Mouse (Mus musculus) hindbrain, embryonic 15.5 days (tissue): ENCODE results near the gene Tor2a. TPM values are rescaled to one million over a fixed set of nuclear protein-coding genes. Genes with fewer than 3 reads are reported as not detected.

Experiments
- ATAC-seq: fragments of 200-750 bp; cut with Nextera tagmentation; 2 replicates; pipeline ENCODE4 v1.8.0; 2017; ENCODE audit warnings: low read depth, moderate number of reproducible peaks, moderate TSS enrichment; ENCODE audit not compliant: low FRiP score
- H3K27ac ChIP-seq: fragments of 300-500 bp; sonication (generic); replicated peaks from 2 replicates; pipeline ENCODE4 v1.5.1; 2015; ENCODE audit warnings: mild to moderate bottlenecking, inconsistent platforms
- H3K27me3 ChIP-seq: fragments of 300-500 bp; sonication (generic); 2 replicates; pipeline ENCODE4 v1.6.1; 2015; ENCODE audit warnings: control low read depth, inconsistent platforms
- H3K36me3 ChIP-seq: fragments of 300-500 bp; sonication (generic); 2 replicates; pipeline ENCODE4 v1.6.1; 2015; ENCODE audit warnings: control low read depth, inconsistent platforms
- H3K4me1 ChIP-seq: fragments of 300-500 bp; sonication (generic); replicated peaks from 2 replicates; pipeline ENCODE4 v1.6.1; 2015; ENCODE audit warnings: control low read depth, inconsistent platforms
- H3K4me2 ChIP-seq: fragments of 300-500 bp; sonication (generic); 2 replicates; pipeline ENCODE4 v1.6.1; 2015; ENCODE audit warnings: moderate library complexity, mild to moderate bottlenecking, inconsistent platforms
- H3K4me3 ChIP-seq: fragments of 300-500 bp; sonication (generic); 2 replicates; pipeline ENCODE4 v1.5.1; 2015; ENCODE audit warnings: mild to moderate bottlenecking, inconsistent platforms
- H3K9ac ChIP-seq: fragments of 300-500 bp; sonication (generic); 2 replicates; pipeline ENCODE4 v1.6.1; 2015; ENCODE audit warnings: inconsistent platforms
- H3K9me3 ChIP-seq: fragments of 300-500 bp; sonication (generic); 2 replicates; pipeline ENCODE4 v1.6.1; 2016; ENCODE audit warnings: control low read depth, inconsistent platforms
- WGBS: fragments of 180-500 bp; shearing (Covaris S2); methylation state at CpG from one replicate; pipeline ENCODE4 v1.1.7; 2015; 5-methylcytosine and 5-hydroxymethylcytosine counted together
- polyA plus RNA-seq: library from polyadenylated mRNA; unstranded; fragments of >200 nt; fragmentation: Nextera tagmentation; extraction: Ambion mirVana; gene quantifications from 2 replicates; pipeline ENCODE4 v1.2.1, GENCODE M21; 2015

Gene Tor2a
- polyA plus RNA-seq, 1 experiment from 2014 or later: 53.3 TPM

DNA sequence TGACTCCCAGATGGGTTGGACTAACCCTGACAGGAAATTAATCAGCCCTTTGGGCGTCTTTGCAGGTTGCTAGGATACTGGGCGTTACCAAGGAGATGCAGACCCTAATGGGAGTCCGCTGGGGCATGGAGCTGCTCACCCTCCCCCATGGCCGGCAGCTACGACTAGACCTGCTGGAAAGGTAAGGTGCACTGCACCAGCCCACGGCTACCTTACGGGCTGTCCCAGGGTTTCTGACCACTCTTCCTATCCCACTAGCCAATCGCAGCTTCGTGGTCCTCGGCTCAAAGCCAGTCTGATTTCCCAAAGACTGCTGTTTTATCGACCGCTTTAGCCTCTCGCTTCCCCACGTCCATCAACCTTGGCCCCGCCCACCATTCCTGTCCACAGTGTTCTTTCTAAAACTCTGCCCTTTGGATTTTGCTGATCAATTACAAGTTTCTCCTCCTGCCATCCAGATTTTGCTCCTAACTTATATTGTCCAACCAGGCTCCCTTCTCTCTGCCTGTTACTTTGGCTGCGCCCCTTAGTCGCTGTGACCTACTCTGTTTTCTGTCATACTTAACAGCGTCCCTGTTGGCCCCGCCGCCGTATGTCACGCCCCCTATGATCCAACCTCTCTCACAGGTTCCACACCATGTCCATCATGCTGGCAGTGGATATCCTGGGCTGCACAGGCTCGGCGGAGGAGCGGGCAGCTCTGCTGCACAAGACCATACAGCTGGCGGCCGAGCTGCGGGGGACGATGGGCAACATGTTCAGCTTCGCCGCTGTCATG lies 6.0 kb upstream of the Tor2a start:
- Histone ChIP-seq H3K36me3 (peaks cover 66% of the 10 kb centered on the region), H3K27me3 (no peaks in the 10 kb centered on the region), H3K9ac (no peak overlapping the region), H3K4me2 (peak overlapping the region; percentile 42), H3K4me1 (peaks cover 11% of the 10 kb centered on the region), H3K27ac (peak overlapping the region; percentile 43; the same call in 1 of the 2 replicates), H3K9me3 (no peaks in the 10 kb centered on the region), H3K4me3 (peak overlapping the region; percentile 23)
- peak; percentile 53; the same call in 1 of the 2 replicates for ATAC-seq
- 7% methylated on average over 31 of the region's 31 CpGs for WGBS

DNA sequence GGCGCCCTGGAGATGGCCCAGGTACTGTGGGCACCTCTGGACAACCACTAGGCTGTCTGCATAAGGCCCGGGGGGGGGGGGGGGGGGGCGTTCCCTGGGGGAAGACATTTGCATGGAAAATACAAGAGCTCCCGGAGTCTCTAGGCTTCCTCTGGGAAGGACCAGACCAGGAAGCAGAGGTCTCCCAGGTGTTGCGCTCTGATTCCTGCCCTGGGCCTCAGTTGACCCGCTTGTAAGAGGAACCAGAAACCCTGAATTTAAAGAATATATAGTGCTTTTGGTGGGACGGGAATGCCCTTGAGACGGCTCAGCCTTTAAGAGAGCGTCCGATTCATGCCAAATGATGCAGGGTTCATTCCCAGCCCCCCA lies 5.4 kb upstream of the Tor2a start:
- H3K4me2 ChIP-seq: peak overlapping the region; percentile 42
- no peaks in the 10 kb centered on the region for H3K27me3 ChIP-seq
- 20% methylated on average over 10 of the region's 10 CpGs for WGBS
- ATAC-seq: no peak
- 0 out of 2 replicates have a peak overlapping the region, but pooled peaks have one; percentile 43 for H3K27ac ChIP-seq
- H3K36me3 ChIP-seq: peaks cover 61% of the 10 kb centered on the region
- peak overlapping the region; percentile 23 for H3K4me3 ChIP-seq
- H3K4me1 ChIP-seq: peaks cover 14% of the 10 kb centered on the region
- no peak overlapping the region for H3K9ac ChIP-seq
- no peaks in the 10 kb centered on the region for H3K9me3 ChIP-seq

DNA sequence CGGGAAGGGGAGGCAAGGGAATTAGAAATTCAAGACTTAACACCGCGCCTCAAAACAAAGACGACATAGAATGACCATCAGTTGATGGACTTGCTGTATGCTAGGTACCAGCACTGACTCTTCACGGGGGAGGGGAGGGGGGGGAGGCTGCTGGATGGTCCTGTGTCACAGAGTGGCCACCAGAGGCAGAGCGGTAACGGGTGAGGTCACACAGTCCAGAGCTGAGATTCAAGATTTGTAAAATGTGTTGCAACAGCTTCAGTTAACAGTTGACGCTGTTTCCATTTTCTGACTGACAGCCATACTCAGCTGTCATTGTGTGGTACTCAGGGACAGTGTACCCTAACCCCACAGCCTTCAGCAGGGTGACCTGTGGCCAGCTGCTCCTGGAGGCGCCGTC lies 4.9 kb upstream of the Tor2a start:
- no peak overlapping the region for H3K9ac ChIP-seq
- H3K27me3 ChIP-seq: no peaks in the 10 kb centered on the region
- peaks cover 16% of the 10 kb centered on the region for H3K4me1 ChIP-seq
- H3K9me3 ChIP-seq: no peaks in the 10 kb centered on the region
- peaks cover 55% of the 10 kb centered on the region for H3K36me3 ChIP-seq
- no peak overlapping the region for H3K4me3 ChIP-seq
- WGBS: 58% methylated on average over 10 of the region's 10 CpGs
- ATAC-seq: no peak
- H3K27ac ChIP-seq: no peak overlapping the region
- H3K4me2 ChIP-seq: no peak overlapping the region

DNA sequence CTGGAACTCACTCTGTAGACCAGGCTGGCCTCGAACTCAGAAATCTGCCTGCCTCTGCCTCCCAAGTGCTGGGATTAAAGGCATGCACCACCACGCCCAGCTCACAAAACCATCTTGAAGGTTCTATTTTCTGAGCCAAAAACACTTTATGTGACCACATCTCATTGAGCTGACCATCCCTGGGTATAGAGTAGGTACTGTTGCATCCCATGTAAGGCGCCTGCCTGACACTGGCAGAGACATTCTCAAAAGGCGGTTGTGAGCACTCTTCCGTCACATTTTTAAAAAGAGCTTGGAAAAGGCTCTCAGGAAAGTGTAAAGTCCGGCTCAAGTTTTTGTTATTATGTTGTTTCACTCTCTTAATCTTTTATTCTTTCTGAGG lies 369 bp upstream of the Tor2a start:
- WGBS: 32% methylated on average over 6 of the region's 6 CpGs

DNA sequence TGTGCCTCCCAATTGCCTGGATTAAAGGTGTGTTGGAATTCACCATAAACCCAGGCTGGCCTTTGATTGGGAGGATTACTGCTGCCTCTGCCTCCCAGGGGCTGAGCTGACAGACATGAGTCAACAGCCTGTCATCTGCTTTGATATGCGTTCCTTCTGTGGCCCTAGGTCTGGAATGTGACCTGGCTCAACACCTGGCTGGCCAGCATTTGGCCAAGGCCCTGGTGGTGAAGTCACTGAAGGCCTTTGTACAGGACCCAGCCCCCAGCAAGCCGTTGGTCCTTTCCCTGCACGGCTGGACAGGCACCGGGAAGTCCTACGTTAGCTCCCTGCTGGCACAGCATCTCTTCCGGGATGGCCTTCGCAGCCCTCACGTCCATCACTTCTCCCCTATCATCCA lies 1.5 kb downstream of the Tor2a start:
- Histone ChIP-seq H3K9me3 (no peaks in the 10 kb centered on the region), H3K27ac (no peak overlapping the region), H3K9ac (peak overlapping the region; percentile 11; the same call in 1 of the 2 replicates), H3K36me3 (peaks cover 34% of the 10 kb centered on the region), H3K4me1 (peaks cover 23% of the 10 kb centered on the region), H3K4me2 (peak overlapping the region; percentile 22; the same call in 1 of the 2 replicates), H3K27me3 (no peaks in the 10 kb centered on the region), H3K4me3 (no peak overlapping the region)
- ATAC-seq: no peak
- WGBS: 68% methylated on average over 8 of the region's 8 CpGs

More for the DNA sequence above, 369 bp upstream of the Tor2a start:
- Histone ChIP-seq H3K4me3 (peak overlapping the region; percentile 77), H3K27me3 (no peaks in the 10 kb centered on the region), H3K4me1 (peaks cover 23% of the 10 kb centered on the region), H3K9ac (no peak overlapping the region), H3K4me2 (peak overlapping the region; percentile 61), H3K36me3 (peaks cover 41% of the 10 kb centered on the region), H3K27ac (peak overlapping the region; percentile 96; the same call in 1 of the 2 replicates), H3K9me3 (no peaks in the 10 kb centered on the region)
- ATAC-seq: peak; percentile 49

DNA sequence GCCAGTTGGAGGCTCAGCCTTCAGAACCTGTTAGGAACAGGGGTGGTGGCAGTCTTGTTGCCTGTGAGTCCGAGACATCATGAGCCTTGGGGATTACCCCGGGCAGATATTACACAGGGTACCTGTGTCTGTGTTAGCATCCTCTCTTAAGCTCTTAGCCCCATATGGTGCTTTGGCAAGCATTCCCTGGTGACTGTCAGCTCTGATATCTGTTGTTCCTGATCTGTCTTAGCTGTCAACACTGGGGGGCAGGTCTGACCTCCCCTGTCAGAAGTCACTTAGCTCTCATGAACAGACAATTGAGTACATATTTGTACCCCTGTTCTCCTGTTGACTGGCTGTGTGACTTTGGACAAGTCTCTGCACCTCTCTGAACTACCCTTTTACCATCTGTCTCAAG lies 2.0 kb downstream of the Tor2a start:
- Histone ChIP-seq H3K9ac (peak overlapping the region; percentile 11; the same call in 1 of the 2 replicates), H3K27me3 (no peaks in the 10 kb centered on the region), H3K36me3 (peaks cover 31% of the 10 kb centered on the region), H3K4me3 (no peak overlapping the region), H3K4me2 (no peak overlapping the region), H3K9me3 (no peaks in the 10 kb centered on the region), H3K4me1 (peaks cover 23% of the 10 kb centered on the region), H3K27ac (no peak overlapping the region)
- no peak for ATAC-seq
- 80% methylated on average over 2 of the region's 2 CpGs for WGBS

DNA sequence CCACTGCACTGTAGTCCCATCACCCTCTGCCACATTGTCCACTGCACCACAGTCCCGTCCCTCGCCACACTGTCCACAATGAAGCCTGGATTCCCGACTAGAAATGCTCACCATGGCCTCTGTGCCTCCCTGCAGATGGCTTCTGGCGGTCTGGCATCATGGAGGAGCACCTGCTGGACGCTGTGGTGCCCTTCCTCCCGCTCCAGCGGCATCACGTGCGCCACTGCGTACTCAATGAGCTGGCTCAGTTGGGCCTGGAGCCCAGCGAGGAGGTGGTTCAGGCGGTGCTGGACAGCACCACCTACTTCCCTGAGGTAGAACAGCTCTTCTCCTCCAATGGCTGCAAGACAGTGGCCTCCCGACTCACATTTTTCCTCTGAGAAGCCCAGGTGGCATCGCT lies 4.3 kb downstream of the Tor2a start:
- WGBS: 89% methylated on average over 14 of the region's 14 CpGs
- no peak overlapping the region for H3K4me2 ChIP-seq
- H3K9ac ChIP-seq: no peak overlapping the region
- peaks cover 23% of the 10 kb centered on the region for H3K4me1 ChIP-seq
- no peak overlapping the region for H3K27ac ChIP-seq
- ATAC-seq: no peak
- H3K9me3 ChIP-seq: no peaks in the 10 kb centered on the region
- no peaks in the 10 kb centered on the region for H3K27me3 ChIP-seq
- no peak overlapping the region for H3K4me3 ChIP-seq
- H3K36me3 ChIP-seq: peaks cover 19% of the 10 kb centered on the region; the same call in 1 of the 2 replicates

DNA sequence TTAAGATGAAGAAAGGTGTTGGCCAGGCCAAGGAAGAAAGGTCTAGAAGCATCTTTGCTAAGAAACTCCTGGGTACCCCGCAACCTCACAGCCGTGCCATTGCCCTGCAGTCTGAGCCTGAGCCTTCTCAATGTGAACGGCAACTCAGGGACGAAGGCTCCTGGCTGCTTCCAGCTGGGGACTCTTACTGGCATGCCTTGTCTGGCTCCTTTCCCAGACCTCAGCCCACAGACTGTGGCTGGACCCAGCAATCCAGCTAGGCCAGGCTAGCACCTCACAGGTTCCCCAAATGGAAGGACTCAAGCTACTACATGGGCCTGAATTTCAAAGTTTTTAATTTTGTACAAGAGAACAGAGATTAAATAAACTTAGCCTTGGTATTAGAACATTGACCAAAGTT lies 4.8 kb downstream of the Tor2a start:
- Histone ChIP-seq H3K36me3 (peaks cover 19% of the 10 kb centered on the region; the same call in 1 of the 2 replicates), H3K27me3 (no peaks in the 10 kb centered on the region), H3K27ac (no peak overlapping the region), H3K4me3 (no peak overlapping the region), H3K9ac (no peak overlapping the region), H3K4me1 (peaks cover 19% of the 10 kb centered on the region), H3K4me2 (no peak overlapping the region), H3K9me3 (no peaks in the 10 kb centered on the region)
- no peak for ATAC-seq
- WGBS: 84% methylated on average over 4 of the region's 4 CpGs

DNA sequence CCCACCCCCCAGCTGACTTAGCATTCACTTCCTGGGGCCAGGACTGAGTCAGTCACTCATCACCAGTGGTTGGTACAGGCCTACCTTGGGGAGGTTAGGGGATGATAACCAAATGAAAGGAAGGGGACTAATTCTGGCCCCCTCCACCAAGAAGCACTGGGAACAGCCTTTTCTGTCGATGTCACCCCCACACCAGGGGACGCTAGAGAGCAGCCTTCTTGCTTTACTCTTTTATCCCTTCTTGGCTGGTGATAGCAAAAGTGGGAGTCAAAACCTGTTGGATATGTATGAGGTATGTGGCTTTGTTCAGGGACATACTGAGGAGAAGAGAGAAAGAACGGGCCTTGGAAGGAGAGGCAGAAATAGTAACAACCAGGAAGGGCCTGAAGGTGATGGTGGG lies 6.3 kb downstream of the Tor2a start:
- no peak overlapping the region for H3K4me2 ChIP-seq
- no peaks in the 10 kb centered on the region for H3K27me3 ChIP-seq
- peaks cover 11% of the 10 kb centered on the region for H3K4me1 ChIP-seq
- H3K36me3 ChIP-seq: peaks cover 19% of the 10 kb centered on the region; the same call in 1 of the 2 replicates
- no peak overlapping the region for H3K4me3 ChIP-seq
- WGBS: 78% methylated on average over 3 of the region's 3 CpGs
- no peak overlapping the region for H3K9ac ChIP-seq
- no peak overlapping the region for H3K27ac ChIP-seq
- ATAC-seq: no peak
- H3K9me3 ChIP-seq: no peaks in the 10 kb centered on the region

DNA sequence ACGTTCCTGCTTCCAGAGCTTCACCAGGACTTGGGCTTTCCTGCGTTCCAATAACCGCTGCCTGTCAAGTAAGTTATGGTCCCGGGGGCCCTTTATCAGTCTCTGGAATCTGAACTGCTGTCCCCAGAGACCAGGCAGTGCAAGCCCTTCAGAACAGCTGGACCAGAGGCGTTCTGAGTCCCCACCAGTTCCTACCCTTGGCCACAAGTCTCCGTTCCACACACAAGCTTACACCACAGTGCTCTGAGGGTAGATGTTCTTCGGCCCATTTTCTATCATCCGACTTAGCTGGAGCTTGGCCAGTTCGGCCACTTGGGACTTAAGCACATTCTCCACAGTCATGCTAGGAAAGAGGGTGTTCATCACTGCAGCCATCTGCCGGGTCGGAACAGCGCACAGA lies 10.2 kb downstream of the Tor2a start:
- Histone ChIP-seq H3K4me1 (no peaks in the 10 kb centered on the region), H3K4me2 (no peak overlapping the region), H3K9ac (no peak overlapping the region), H3K36me3 (no peaks in the 10 kb centered on the region), H3K9me3 (no peaks in the 10 kb centered on the region), H3K27me3 (no peaks in the 10 kb centered on the region), H3K27ac (no peak overlapping the region), H3K4me3 (no peak overlapping the region)
- WGBS: 63% methylated on average over 12 of the region's 12 CpGs
- ATAC-seq: no peak

DNA sequence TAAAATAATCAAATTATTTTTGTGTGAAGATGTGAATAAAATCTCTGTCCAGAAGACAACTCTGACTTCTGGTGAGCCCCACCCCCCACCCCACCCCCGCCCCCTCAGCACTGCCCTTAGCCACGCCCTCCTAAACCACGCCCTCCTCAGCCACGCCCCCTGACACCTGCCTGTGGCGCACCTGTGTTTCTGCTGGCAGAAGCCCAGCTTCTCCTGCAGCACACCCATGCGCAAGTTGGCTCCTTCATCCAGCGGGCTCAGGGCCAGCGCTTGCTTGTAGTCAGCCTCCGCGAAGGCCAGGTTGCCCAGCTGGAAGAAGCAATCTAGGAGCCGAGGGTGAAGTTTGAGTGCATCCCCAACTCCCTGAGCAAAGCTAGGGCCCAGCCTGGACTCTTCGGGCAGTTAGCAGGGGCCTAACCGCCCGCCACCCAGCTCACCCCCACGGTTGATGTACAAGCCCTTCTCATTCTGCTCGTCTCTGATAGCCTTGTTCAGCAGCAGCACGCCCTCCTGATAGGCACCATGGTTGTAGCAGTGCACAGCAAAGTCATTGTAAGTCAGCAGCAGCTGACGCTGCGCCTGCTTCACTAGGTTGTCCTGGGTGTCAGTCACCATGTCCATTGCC lies 11.7 kb downstream of the Tor2a start:
- Histone ChIP-seq H3K4me3 (no peak overlapping the region), H3K36me3 (no peaks in the 10 kb centered on the region), H3K4me2 (no peak overlapping the region), H3K4me1 (no peaks in the 10 kb centered on the region), H3K9me3 (no peaks in the 10 kb centered on the region), H3K27ac (no peak overlapping the region), H3K27me3 (no peaks in the 10 kb centered on the region), H3K9ac (no peak overlapping the region)
- ATAC-seq: no peak
- 53% methylated on average over 19 of the region's 19 CpGs for WGBS

DNA sequence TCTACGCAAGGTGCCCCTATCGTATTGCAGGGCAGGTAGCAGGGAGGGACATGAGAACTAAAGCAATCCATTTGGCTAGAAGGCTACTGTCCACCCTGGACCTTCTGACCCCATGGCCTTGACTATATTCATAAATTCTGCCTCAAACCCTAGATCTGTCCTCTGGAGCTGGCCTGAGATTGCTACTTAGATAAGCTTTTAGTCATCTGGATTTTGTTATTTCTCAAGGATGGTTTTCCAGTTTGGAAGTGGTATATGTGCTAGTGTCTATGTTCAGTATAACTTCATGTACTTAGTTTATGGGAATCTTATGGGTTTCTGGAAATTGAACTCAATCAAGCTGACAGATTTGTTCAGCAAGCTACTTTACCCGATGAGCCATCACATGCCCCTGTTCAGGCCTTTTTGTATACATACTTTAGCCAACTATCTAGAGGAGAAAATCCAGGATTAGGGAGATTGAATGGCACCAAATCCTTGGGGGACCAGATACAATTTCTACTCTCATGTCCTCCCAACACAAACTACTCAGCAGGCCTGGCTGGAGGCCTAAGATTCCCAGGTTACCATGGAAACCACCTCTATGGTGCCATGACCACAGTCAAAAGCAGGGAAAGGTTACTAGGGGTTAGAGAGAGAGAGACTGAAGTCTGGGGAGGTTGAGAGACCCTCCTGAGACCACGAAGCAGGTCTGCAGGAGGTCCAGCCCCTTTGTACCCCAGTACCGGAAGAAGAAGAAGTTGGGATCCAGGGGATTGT lies 12.5 kb downstream of the Tor2a start:
- Histone ChIP-seq H3K27me3 (no peaks in the 10 kb centered on the region), H3K4me3 (no peak overlapping the region), H3K36me3 (no peaks in the 10 kb centered on the region), H3K4me1 (no peaks in the 10 kb centered on the region; the same call in 1 of the 2 replicates), H3K9ac (no peak overlapping the region), H3K9me3 (no peaks in the 10 kb centered on the region), H3K4me2 (no peak overlapping the region), H3K27ac (no peak overlapping the region)
- ATAC-seq: no peak
- WGBS: 56% methylated on average over 5 of the region's 5 CpGs
